Mouse (Mus musculus) large intestine, adult 2 months (tissue): ENCODE data around the gene Erich3. TPM values are rescaled to one million over a fixed set of nuclear protein-coding genes. Genes with fewer than 3 reads are reported as not detected.

Source experiments
- DNase-seq: peaks from one replicate; pipeline ENCODE4 v3.0.0-alpha.2; 2012; ENCODE audit warnings: low read depth, low spot score
- WGBS: fragments of 180-500 bp; shearing (Covaris S2); methylation state at CpG from one replicate; pipeline ENCODE4 v1.1.7; 2018; 5-methylcytosine and 5-hydroxymethylcytosine counted together
- polyA plus RNA-seq: library from polyadenylated mRNA; depleted of rRNA; stranded (reverse); fragments of >200 nt; gene quantifications from 2 replicates; pipeline ENCODE4 v1.2.3, GENCODE M21; 2012

The Erich3 gene
- polyA plus RNA-seq, 1 experiment, result 0.05 TPM

GRCm38 (mm10) chr3:154758089-154758488 lies 94.4 kb downstream of the Erich3 start:
- no peak for DNase-seq
- 71% methylated on average over 3 of the region's 3 CpGs for WGBS

GRCm38 (mm10) chr3:154761108-154761507 lies 97.4 kb downstream of the Erich3 start:
- WGBS, result 69% methylated on average over 3 of the region's 3 CpGs
- no peak for DNase-seq

GRCm38 (mm10) chr3:154763374-154763773 lies 99.7 kb downstream of the Erich3 start:
- 59% methylated on average over 9 of the region's 9 CpGs for WGBS
- DNase-seq, result no peak

- no peak for DNase-seq
- 75% methylated on average over 7 of the region's 7 CpGs for WGBS
These were observed 100.5 kb downstream of the Erich3 start for GRCm38 (mm10) chr3:154764115-154764514.

- DNase-seq, result no peak
- WGBS, result 87% methylated on average over 4 of the region's 4 CpGs
These were observed 102.7 kb downstream of the Erich3 start for GRCm38 (mm10) chr3:154766321-154766720.

- 87% methylated on average over 2 of the region's 2 CpGs for WGBS
- DNase-seq, result no peak
These were observed 108.0 kb downstream of the Erich3 start for GRCm38 (mm10) chr3:154771651-154772050.

GRCm38 (mm10) chr3:154778836-154779595 lies 115.4 kb downstream of the Erich3 start:
- DNase-seq, result no peak
- 67% methylated on average over 6 of the region's 6 CpGs for WGBS

- WGBS, result 84% methylated on average over 9 of the region's 9 CpGs
- DNase-seq, result no peak
These were observed 122.7 kb downstream of the Erich3 start for GRCm38 (mm10) chr3:154786354-154786753.

GRCm38 (mm10) chr3:154787611-154788010 lies 124.0 kb downstream of the Erich3 start:
- DNase-seq, result no peak
- WGBS, result 74% methylated on average over 3 of the region's 3 CpGs

- 75% methylated on average over 4 of the region's 4 CpGs for WGBS
- no peak for DNase-seq
These were observed 129.9 kb downstream of the Erich3 start for GRCm38 (mm10) chr3:154793571-154793970.

GRCm38 (mm10) chr3:154798806-154799205 lies 135.1 kb downstream of the Erich3 start:
- no peak for DNase-seq
- WGBS, result 66% methylated on average over 4 of the region's 4 CpGs

- WGBS, result 44% methylated on average over 8 of the region's 8 CpGs
- no peak for DNase-seq
These were observed 136.8 kb downstream of the Erich3 start for GRCm38 (mm10) chr3:154800454-154800853.

- WGBS, result 53% methylated on average over 8 of the region's 8 CpGs
- no peak for DNase-seq
These were observed 137.3 kb downstream of the Erich3 start for GRCm38 (mm10) chr3:154800888-154801429.

- 57% methylated on average over 7 of the region's 7 CpGs for WGBS
- DNase-seq, result no peak
These were observed 143.0 kb downstream of the Erich3 start for GRCm38 (mm10) chr3:154806626-154807025.

GRCm38 (mm10) chr3:154810273-154810870 lies 146.7 kb downstream of the Erich3 start:
- no peak for DNase-seq
- whole genome bisulfite sequencing, result 24% methylated on average over 7 of the region's 7 CpGs

- 54% methylated on average over 9 of the region's 9 CpGs for WGBS
- no peak for DNase-seq
These were observed 147.6 kb downstream of the Erich3 start for GRCm38 (mm10) chr3:154811281-154811680.

GRCm38 (mm10) chr3:154811833-154812232 lies 148.2 kb downstream of the Erich3 start:
- 59% methylated on average over 9 of the region's 9 CpGs for WGBS

GRCm38 (mm10) chr3:154812893-154813292 lies 149.2 kb downstream of the Erich3 start:
- DNase-seq, result no peak
- 45% methylated on average over 1 of the region's 1 CpGs for WGBS

More at GRCm38 (mm10) chr3:154811833-154812232, 148.2 kb downstream of the Erich3 start:
- DNase-seq, result no peak

GRCm38 (mm10) chr3:154815606-154816005 lies 151.9 kb downstream of the Erich3 start:
- DNase-seq, result no peak
- WGBS, result 54% methylated on average over 2 of the region's 2 CpGs

- 77% methylated on average over 3 of the region's 3 CpGs for WGBS
- no peak for DNase-seq
These were observed 152.6 kb downstream of the Erich3 start for GRCm38 (mm10) chr3:154816231-154816630.
